Mouse (Mus musculus) brain, adult 2 months (tissue): ENCODE results near the gene Ccdc71.

ENCODE experiments used
- DNase-seq: peaks from one replicate; pipeline ENCODE4 v3.0.0; 2011; ENCODE audit warnings: low read depth, low spot score

Gene Ccdc71

GRCm38 (mm10) chr9:108460319-108461178 is at the start of gene Ccdc71:
Gene Ccdc71, plus strand, starts transcription at chr9:108460527.
- DNase-seq, result peak; percentile 93

- DNase-seq, result peak; percentile 93
These were observed 48.9 kb upstream of the Ccdc71 start for GRCm38 (mm10) chr9:108411381-108411942.

- DNase-seq, result peak; percentile 53
These were observed 48.1 kb upstream of the Ccdc71 start for GRCm38 (mm10) chr9:108412221-108412620.

- no peak for DNase-seq
These were observed 31.9 kb upstream of the Ccdc71 start, which contains the start of gene Ccdc36 for GRCm38 (mm10) chr9:108428384-108428783. Gene Ccdc36, minus strand, starts transcription at chr9:108428484.

GRCm38 (mm10) chr9:108431431-108432067 is 28.8 kb upstream of the Ccdc71 start:
- DNase-seq, result peak; percentile 34

GRCm38 (mm10) chr9:108436182-108436581 is 24.1 kb upstream of the Ccdc71 start, which contains the start of gene BC048562:
Gene BC048562, plus strand, starts transcription at chr9:108436482.
- no peak for DNase-seq

GRCm38 (mm10) chr9:108439176-108439575 is 21.2 kb upstream of the Ccdc71 start:
- peak; percentile 63 for DNase-seq

- peak; percentile 83 for DNase-seq
These were observed 19.8 kb upstream of the Ccdc71 start for GRCm38 (mm10) chr9:108440485-108440884.

GRCm38 (mm10) chr9:108441236-108441919 is 18.9 kb upstream of the Ccdc71 start:
- peak; percentile 87 for DNase-seq

GRCm38 (mm10) chr9:108445125-108445524 is 15.2 kb upstream of the Ccdc71 start:
- DNase-seq, result no peak

- DNase-seq, result peak; percentile 80
These were observed 10.5 kb upstream of the Ccdc71 start for GRCm38 (mm10) chr9:108449860-108450259.

GRCm38 (mm10) chr9:108450292-108451169 is 9.8 kb upstream of the Ccdc71 start:
- DNase-seq, result peak; percentile 65

- DNase-seq, result no peak
These were observed 9.2 kb upstream of the Ccdc71 start for GRCm38 (mm10) chr9:108451170-108451493.

- DNase-seq, result peak; percentile 32
These were observed 8.7 kb upstream of the Ccdc71 start for GRCm38 (mm10) chr9:108451519-108452160.

GRCm38 (mm10) chr9:108452291-108452906 is 7.9 kb upstream of the Ccdc71 start:
- peak; percentile 95 for DNase-seq

GRCm38 (mm10) chr9:108452911-108453310 is 7.4 kb upstream of the Ccdc71 start:
- no peak for DNase-seq

- peak; percentile 68 for DNase-seq
These were observed 6.9 kb upstream of the Ccdc71 start for GRCm38 (mm10) chr9:108453458-108453857.

- DNase-seq, result no peak
These were observed 5.9 kb upstream of the Ccdc71 start for GRCm38 (mm10) chr9:108454429-108454828.

GRCm38 (mm10) chr9:108455747-108456571 is 4.4 kb upstream of the Ccdc71 start:
- DNase-seq, result no peak
